Mouse (Mus musculus): ENCODE data around the gene Nps.

- TF ChIP-seq CTCF (IDR thresholded peaks at IDR 0.05; ENCODE audit: borderline replicate concordance, control insufficient read depth, extremely low read depth, insufficient read depth, low read length, poor library complexity) = no peak
- no peak for TF ChIP-seq POLR2A (IDR thresholded peaks at IDR 0.05; ENCODE audit: control insufficient read depth, extremely low read depth, insufficient read depth, low read length, poor library complexity)
Measured at GRCm38 (mm10) chr7:135240636-135241035, 17.9 kb upstream of the Nps start.

All from thymus, adult 2 months (tissue).